Mouse (Mus musculus): ENCODE measurements at regions not wholly inside any gene's neighbourhood (a gene's known extent, or its start where the extent isn't known, plus 50 kb on each side); places are given as distances from the start of the nearest gene placed in this dataset.

DNA sequence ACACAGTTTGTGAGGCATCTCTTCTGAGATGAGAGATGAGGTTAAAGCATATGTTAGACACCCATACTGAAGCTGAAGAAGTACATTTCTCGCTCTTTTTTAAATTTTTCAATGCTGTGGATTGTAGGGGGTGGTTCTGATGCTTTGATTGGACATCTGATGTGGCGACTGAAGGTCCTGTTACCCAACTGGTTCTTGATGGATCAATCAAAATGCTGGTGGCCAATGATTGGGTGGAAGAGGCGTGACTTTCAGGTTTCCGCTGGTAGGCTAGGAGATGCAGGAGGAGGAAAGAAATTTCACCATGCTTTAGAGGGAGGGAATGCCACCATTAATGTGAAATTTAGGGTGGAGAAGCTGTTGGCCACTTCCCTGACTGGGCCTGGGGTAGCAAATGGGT lies 272.7 kb upstream of the Bmp2 start:
- TF ChIP-seq TAL1 (IDR thresholded peaks at IDR 0.05; ENCODE audit: low read length) (no peak), GATA1 (IDR thresholded peaks at IDR 0.05; ENCODE audit: low read length) (no peak)

Measured in erythroblast, embryonic 14.5 days (primary cell).